12 mouse cellular contexts compared by ENCODE assay signal in genomic region chr10:99127691-99128261, GRCm38 (mm10). TPM values are rescaled to one million over a fixed set of nuclear protein-coding genes. Genes with fewer than 3 reads are reported as not detected.
A peak's percentile ranks its signal among the peaks of the same experiment; 100 is the strongest.
DNase-seq lines count a peak whose midpoint lies in the region; ATAC-seq lines count a peak whose summit lies in the region.
"Had no signal": no experiment of that assay in that cellular context is flagged by ENCODE, and none has a peak within 500 bp of the region (broad histone marks: within the 10 kb centered on the region; RNA-seq: fewer than 3 reads in every experiment).

No protein-coding gene starts in this region.

- peaks cover 8% of the 10 kb centered on the region; the same call in 1 of the 2 replicates for H3K4me1 ChIP-seq in liver, embryonic 12.5 days

- 54% methylated on average over 11 of the region's 11 CpGs for whole genome bisulfite sequencing in liver, embryonic 12.5 days (ENCODE audit: insufficient replicate concordance)

- H3K9me3 ChIP-seq in liver, embryonic 12.5 days (replicated peaks): no peaks in the 10 kb centered on the region
- H3K9me3 ChIP-seq: hindbrain, embryonic 10.5 days had no signal

- H3K4me3 ChIP-seq in liver, embryonic 12.5 days: no peak overlapping the region
- H3K4me3 ChIP-seq: hindbrain, embryonic 10.5 days had no signal

- H3K9ac ChIP-seq in liver, embryonic 12.5 days: no peak overlapping the region
- H3K9ac ChIP-seq: forebrain, postnatal 0 days had no signal

- H3K36me3 ChIP-seq in liver, embryonic 12.5 days: peaks cover 16% of the 10 kb centered on the region; the same call in 1 of the 2 replicates

- peak; percentile 58 for DNase-seq in CD4-positive helper T cell, adult 2 months (ENCODE audit: low read depth, low spot score)
- peak; percentile 69 for DNase-seq in T-cell, adult 2 months (ENCODE audit: low spot score)
- DNase-seq in retina, postnatal 7 days (ENCODE audit: low read depth, low spot score): peak; percentile 73
- DNase-seq in adipocyte (ENCODE audit: low spot score): no peak
- DNase-seq in testis, postnatal 10 days (ENCODE audit: low spot score): no peak
- DNase-seq in layer of hippocampus, postnatal 25 days (ENCODE audit: extremely low spot score in 1 of 2, low spot score in 1 of 2): no peak
- no peak for DNase-seq in frontal cortex, postnatal 25 days (ENCODE audit: low spot score in 2 of 2)
- DNase-seq: forebrain, postnatal 0 days had no signal

- no peak overlapping the region for H3K4me2 ChIP-seq in liver, embryonic 12.5 days

- H3K27ac ChIP-seq in liver, embryonic 12.5 days: 0 out of 2 replicates have a peak overlapping the region, but pooled peaks have one; percentile 45
- H3K27ac ChIP-seq: hindbrain, embryonic 10.5 days had no signal

- 0 out of 2 replicates have a peak, but pooled peaks have one; percentile 27 for ATAC-seq in liver, embryonic 12.5 days
- ATAC-seq: forebrain, postnatal 0 days had no signal

- no peaks in the 10 kb centered on the region for H3K27me3 ChIP-seq in liver, embryonic 12.5 days (replicated peaks)

RNA-seq across cellular contexts. Expression of gene Phxr2, which starts 1.7 kb away (rescaled TPM):
- not detected in 2 replicates for polyA plus RNA-seq in liver, embryonic 12.5 days (2016; fragmentation: Nextera tagmentation; extraction: Ambion mirVana)
- total RNA-seq in layer of hippocampus, postnatal 25 days (2021): not detected
- total RNA-seq: forebrain, postnatal 0 days; left cerebral cortex, adult 8-10 months had no signal
- polyA plus RNA-seq: forebrain, postnatal 0 days; hindbrain, embryonic 10.5 days; testis, adult 2 months had no signal

RNA-seq across cellular contexts. Expression of gene Galnt4, which starts 19.8 kb away (rescaled TPM):
- polyA plus RNA-seq in liver, embryonic 12.5 days (2016; fragmentation: Nextera tagmentation; extraction: Ambion mirVana): 4.2 and 4.5 TPM in 2 replicates
- total RNA-seq in layer of hippocampus, postnatal 25 days (2021): 1 to 10 TPM; 4.0 to 4.6 TPM

RNA-seq across cellular contexts. Expression of gene Poc1b, which starts 20.9 kb away (rescaled TPM):
- polyA plus RNA-seq in liver, embryonic 12.5 days (2016; fragmentation: Nextera tagmentation; extraction: Ambion mirVana): 8.5 and 8.7 TPM in 2 replicates
- total RNA-seq in layer of hippocampus, postnatal 25 days (2021): 1 to 10 TPM; 6.5 to 8.2 TPM

Comparison
In these comparisons a context has a peak if more than half of its experiments do, and no peak if none do; other contexts are left out.
1. DNase-seq: peak in CD4-positive helper T cell, adult 2 months (single experiment), T-cell, adult 2 months (single experiment) and retina, postnatal 7 days (single experiment); none in adipocyte (single experiment), testis, postnatal 10 days (single experiment), layer of hippocampus, postnatal 25 days (0 of 2) and frontal cortex, postnatal 25 days (0 of 2).